In genomic region chr9:15708979-15709598, GRCm38 (mm10) we compare ENCODE assay signal across 8 mouse cellular contexts. TPM values are rescaled to one million over a fixed set of nuclear protein-coding genes. Genes with fewer than 3 reads are reported as not detected.
DNase-seq lines count a peak whose midpoint lies in the region; ATAC-seq and TF ChIP-seq lines count a peak whose summit lies in the region.

No protein-coding gene starts in this region.

- ATAC-seq in CD4-positive, CD25-positive, alpha-beta regulatory T cell, adult 4 months = peak; percentile 45
- ATAC-seq in midbrain, embryonic 15.5 days (replicated peaks) = peak; percentile 72

- WGBS in limb, embryonic 10.5 days = 19% methylated on average over 14 of the region's 14 CpGs
- 11% methylated on average over 14 of the region's 14 CpGs for WGBS in midbrain, embryonic 15.5 days

- TF ChIP-seq CTCF in embryonic fibroblast, embryonic 13.5 days (IDR thresholded peaks at IDR 0.05; ENCODE audit: borderline replicate concordance, insufficient read depth, low read length) = no peak

- no peaks in the 10 kb centered on the region for H3K4me1 ChIP-seq in embryonic fibroblast, embryonic 13.5 days (ENCODE audit: control insufficient read depth, insufficient read depth, low read length)
- H3K4me1 ChIP-seq in limb, embryonic 10.5 days = peaks cover 23% of the 10 kb centered on the region
- H3K4me1 ChIP-seq in midbrain, embryonic 15.5 days = peaks cover 38% of the 10 kb centered on the region

- H3K9ac ChIP-seq in midbrain, embryonic 15.5 days = peak overlapping the region; percentile 94

- peak; percentile 35 for DNase-seq in embryo, embryonic 10 days (ENCODE audit: low spot score)
- no peak for DNase-seq in embryo, embryonic 11 days
- DNase-seq in limb, embryonic 10.5 days (ENCODE audit: low spot score) = peak; percentile 36
- DNase-seq in urinary bladder, postnatal 4 days (ENCODE audit: low spot score in 2 of 2) = no peak
- no peak for DNase-seq in frontal cortex, postnatal 10 days (ENCODE audit: low spot score in 2 of 2)

- no peaks in the 10 kb centered on the region for H3K9me3 ChIP-seq in limb, embryonic 10.5 days (replicated peaks)
- no peaks in the 10 kb centered on the region for H3K9me3 ChIP-seq in midbrain, embryonic 15.5 days

- peak overlapping the region; percentile 54 for H3K4me2 ChIP-seq in midbrain, embryonic 15.5 days

- TF ChIP-seq POLR2A in embryonic fibroblast, embryonic 13.5 days (IDR thresholded peaks at IDR 0.05; ENCODE audit: low read depth, low read length) = no peak

- H3K27ac ChIP-seq in embryonic fibroblast, embryonic 13.5 days (ENCODE audit: insufficient read depth, low read length) = no peak overlapping the region
- peak overlapping the region; percentile 96 for H3K27ac ChIP-seq in limb, embryonic 10.5 days
- peak overlapping the region; percentile 96 for H3K27ac ChIP-seq in midbrain, embryonic 15.5 days

- peak overlapping the region; percentile 49 for H3K4me3 ChIP-seq in embryonic fibroblast, embryonic 13.5 days (ENCODE audit: insufficient read depth, low read length)
- H3K4me3 ChIP-seq in limb, embryonic 10.5 days = peak overlapping the region; percentile 87
- peak overlapping the region; percentile 86 for H3K4me3 ChIP-seq in midbrain, embryonic 15.5 days

- no peaks in the 10 kb centered on the region for H3K36me3 ChIP-seq in limb, embryonic 10.5 days
- no peaks in the 10 kb centered on the region for H3K36me3 ChIP-seq in midbrain, embryonic 15.5 days (replicated peaks)

- peaks cover 7% of the 10 kb centered on the region; the same call in 1 of the 2 replicates for H3K27me3 ChIP-seq in limb, embryonic 10.5 days (ENCODE audit: low read depth, poor library complexity, severe bottlenecking)
- H3K27me3 ChIP-seq in midbrain, embryonic 15.5 days (replicated peaks) = no peaks in the 10 kb centered on the region

RNA-seq across cellular contexts. Expression of gene Slc36a4, which starts 0.4 kb away (rescaled TPM):
- polyA plus RNA-seq in CD4-positive, CD25-positive, alpha-beta regulatory T cell, adult 4 months (2017; shearing (Covaris generic)) = 1 to 10 TPM; 4.3 to 6.1 TPM
- polyA plus RNA-seq in embryonic fibroblast, embryonic 13.5 days (2011; ENCODE audit: insufficient read length, low read depth, missing spikeins) = 20.2 and 23.8 TPM in 2 replicates
- polyA plus RNA-seq in limb, embryonic 10.5 days (2016; fragmentation: Nextera tagmentation; extraction: Ambion mirVana) = 12.1 and 17.8 TPM in 2 replicates
- polyA plus RNA-seq in midbrain, embryonic 15.5 days (2015; fragmentation: Nextera tagmentation; extraction: Ambion mirVana) = 28.7 and 33.0 TPM in 2 replicates

Comparison
In these comparisons a context has a peak if more than half of its experiments do, and no peak if none do; other contexts are left out.
1. DNase-seq: peak in embryo, embryonic 10 days (single experiment) and limb, embryonic 10.5 days (single experiment); none in embryo, embryonic 11 days (single experiment), urinary bladder, postnatal 4 days (0 of 2) and frontal cortex, postnatal 10 days (0 of 2).
2. Peak in every context shown above with its lines, with median percentiles within 50 percentile points of each other: H3K4me3 ChIP-seq.